Mouse (Mus musculus) spleen, adult 2 months (tissue): Measurements from ENCODE around the gene Mgl2.

Experiments used
- CTCF ChIP-seq: fragments of 200-500 bp; IDR thresholded peaks from 2 replicates; pipeline ENCODE4 v1.5.1; 2011; ENCODE audit warnings: mild to moderate bottlenecking, inconsistent platforms; ENCODE audit not compliant: insufficient read depth, insufficient read length, insufficient replicate concordance; ENCODE audit errors: extremely low read depth
- POLR2A ChIP-seq: fragments of 200-500 bp; IDR thresholded peaks from 2 replicates; pipeline ENCODE4 v1.6.1; 2011; ENCODE audit warnings: low read depth, low read length, inconsistent platforms

GRCm38 (mm10) chr11:70103701-70104315 lies 26.3 kb upstream of the Mgl2 start:
- TF ChIP-seq CTCF (no peak), POLR2A (no peak)
